Comparison of ENCODE assay signal across 11 mouse cellular contexts in genomic region chr1:156996084-156996880, GRCm38 (mm10). TPM values are rescaled to one million over a fixed set of nuclear protein-coding genes. Genes with fewer than 3 reads are reported as not detected.
A peak's percentile ranks its signal among the peaks of the same experiment; 100 is the strongest.
DNase-seq lines count a peak whose midpoint lies in the region; ATAC-seq and TF ChIP-seq lines count a peak whose summit lies in the region.
"Had no signal": no experiment of that assay in that cellular context is flagged by ENCODE, and none has a peak within 500 bp of the region (broad histone marks: within the 10 kb centered on the region; RNA-seq: fewer than 3 reads in every experiment).

No protein-coding gene starts in this region.

- no peak for DNase-seq in midbrain, embryonic 10.5 days (ENCODE audit: low spot score)
- peak; percentile 27 for DNase-seq in hindbrain, postnatal 0 days (ENCODE audit: low spot score)
- no peak for DNase-seq in yolk sac, embryonic 10.5 days (ENCODE audit: low spot score)
- DNase-seq in right cerebral cortex, postnatal 36 days (ENCODE audit: low spot score in 2 of 2), result no peak
- DNase-seq: gastrocnemius, postnatal 36 days; thymus, postnatal 14 days had no signal

- 88% methylated on average over 10 of the region's 10 CpGs for WGBS in midbrain, embryonic 10.5 days
- WGBS in midbrain, embryonic 16.5 days, result 88% methylated on average over 10 of the region's 10 CpGs
- 93% methylated on average over 10 of the region's 10 CpGs for WGBS in forebrain, embryonic 12.5 days
- 73% methylated on average over 10 of the region's 10 CpGs for WGBS in hindbrain, postnatal 0 days
- WGBS in neural tube, embryonic 14.5 days, result 70% methylated on average over 10 of the region's 10 CpGs

- no peak overlapping the region for H3K4me2 ChIP-seq in midbrain, embryonic 16.5 days (ENCODE audit: low read length)
- no peak overlapping the region for H3K4me2 ChIP-seq in forebrain, embryonic 12.5 days
- H3K4me2 ChIP-seq in hindbrain, postnatal 0 days (ENCODE audit: low read depth, low read length), result no peak overlapping the region
- no peak overlapping the region for H3K4me2 ChIP-seq in neural tube, embryonic 14.5 days (ENCODE audit: low read depth, low read length)
- H3K4me2 ChIP-seq: liver, embryonic 15.5 days had no signal

- TF ChIP-seq CTCF in hindbrain, postnatal 0 days (IDR thresholded peaks at IDR 0.05; ENCODE audit: low read depth), result no peak

- H3K4me3 ChIP-seq in midbrain, embryonic 10.5 days, result no peak overlapping the region
- H3K4me3 ChIP-seq in midbrain, embryonic 16.5 days (ENCODE audit: low read depth, low read length), result no peak overlapping the region
- H3K4me3 ChIP-seq in forebrain, embryonic 12.5 days (replicated peaks), result no peak overlapping the region
- no peak overlapping the region for H3K4me3 ChIP-seq in hindbrain, postnatal 0 days (ENCODE audit: low read length)
- no peak overlapping the region for H3K4me3 ChIP-seq in neural tube, embryonic 14.5 days (ENCODE audit: low read depth, low read length)
- H3K4me3 ChIP-seq: liver, embryonic 15.5 days had no signal

- no peaks in the 10 kb centered on the region for H3K9me3 ChIP-seq in midbrain, embryonic 10.5 days (replicated peaks)
- no peaks in the 10 kb centered on the region for H3K9me3 ChIP-seq in midbrain, embryonic 16.5 days (replicated peaks; ENCODE audit: control insufficient read depth, low read length, poor library complexity, severe bottlenecking)
- H3K9me3 ChIP-seq in forebrain, embryonic 12.5 days, result no peaks in the 10 kb centered on the region
- H3K9me3 ChIP-seq in hindbrain, postnatal 0 days (ENCODE audit: low read length), result no peaks in the 10 kb centered on the region
- no peaks in the 10 kb centered on the region for H3K9me3 ChIP-seq in neural tube, embryonic 14.5 days (ENCODE audit: control insufficient read depth, low read length)
- H3K9me3 ChIP-seq: liver, embryonic 15.5 days had no signal

- no peak overlapping the region for H3K9ac ChIP-seq in midbrain, embryonic 16.5 days (ENCODE audit: low read depth, low read length)
- H3K9ac ChIP-seq in forebrain, embryonic 12.5 days, result no peak overlapping the region
- H3K9ac ChIP-seq in hindbrain, postnatal 0 days (replicated peaks; ENCODE audit: low read length), result no peak overlapping the region
- no peak overlapping the region for H3K9ac ChIP-seq in neural tube, embryonic 14.5 days (replicated peaks; ENCODE audit: low read depth, low read length)
- H3K9ac ChIP-seq: liver, embryonic 15.5 days had no signal

- no peaks in the 10 kb centered on the region for H3K36me3 ChIP-seq in midbrain, embryonic 10.5 days
- H3K36me3 ChIP-seq in midbrain, embryonic 16.5 days (ENCODE audit: control insufficient read depth, insufficient read depth, low read length), result no peaks in the 10 kb centered on the region
- no peaks in the 10 kb centered on the region for H3K36me3 ChIP-seq in forebrain, embryonic 12.5 days (replicated peaks)
- H3K36me3 ChIP-seq in hindbrain, postnatal 0 days (ENCODE audit: insufficient read depth, low read length), result no peaks in the 10 kb centered on the region
- no peaks in the 10 kb centered on the region for H3K36me3 ChIP-seq in neural tube, embryonic 14.5 days (ENCODE audit: control insufficient read depth, insufficient read depth, low read length)
- H3K36me3 ChIP-seq: liver, embryonic 15.5 days had no signal

- peak overlapping the region; percentile 78 for H3K27ac ChIP-seq in midbrain, embryonic 10.5 days (replicated peaks)
- no peak overlapping the region for H3K27ac ChIP-seq in midbrain, embryonic 16.5 days (ENCODE audit: low read length)
- H3K27ac ChIP-seq in forebrain, embryonic 12.5 days, result peak overlapping the region; percentile 75; the same call in 1 of the 2 replicates
- peak overlapping the region; percentile 18 for H3K27ac ChIP-seq in hindbrain, postnatal 0 days
- H3K27ac ChIP-seq in neural tube, embryonic 14.5 days (ENCODE audit: low read depth, low read length), result 0 out of 2 replicates have a peak overlapping the region, but pooled peaks have one; percentile 8
- H3K27ac ChIP-seq: liver, embryonic 15.5 days had no signal

- no peak for ATAC-seq in midbrain, embryonic 16.5 days
- no peak for ATAC-seq in forebrain, embryonic 12.5 days (ENCODE audit: low FRiP score)
- no peak for ATAC-seq in hindbrain, postnatal 0 days
- no peak for ATAC-seq in neural tube, embryonic 14.5 days (ENCODE audit: low read depth)
- ATAC-seq in cerebellum, adult (ENCODE audit: insufficient number of reproducible peaks, low FRiP score, low TSS enrichment), result no peak

- H3K27me3 ChIP-seq in midbrain, embryonic 10.5 days (ENCODE audit: low read depth, poor library complexity, severe bottlenecking), result no peaks in the 10 kb centered on the region
- no peaks in the 10 kb centered on the region for H3K27me3 ChIP-seq in midbrain, embryonic 16.5 days (ENCODE audit: control insufficient read depth, insufficient read depth, low read depth, low read length)
- no peaks in the 10 kb centered on the region for H3K27me3 ChIP-seq in forebrain, embryonic 12.5 days
- H3K27me3 ChIP-seq in hindbrain, postnatal 0 days (ENCODE audit: insufficient read depth, low read length), result no peaks in the 10 kb centered on the region
- H3K27me3 ChIP-seq in neural tube, embryonic 14.5 days (ENCODE audit: control insufficient read depth, insufficient read depth, low read length), result no peaks in the 10 kb centered on the region
- H3K27me3 ChIP-seq: liver, embryonic 15.5 days had no signal

- peaks cover 73% of the 10 kb centered on the region for H3K4me1 ChIP-seq in midbrain, embryonic 10.5 days
- H3K4me1 ChIP-seq in midbrain, embryonic 16.5 days (ENCODE audit: control insufficient read depth, insufficient read depth, low read length), result peaks cover 7% of the 10 kb centered on the region
- H3K4me1 ChIP-seq in forebrain, embryonic 12.5 days, result peaks cover 45% of the 10 kb centered on the region
- 0 out of 2 replicates have a peak, but pooled peaks cover 10% of the 10 kb centered on the region for H3K4me1 ChIP-seq in hindbrain, postnatal 0 days (ENCODE audit: insufficient read depth, low read length)
- peaks cover 8% of the 10 kb centered on the region for H3K4me1 ChIP-seq in neural tube, embryonic 14.5 days (ENCODE audit: control insufficient read depth, insufficient read depth, low read length)

RNA-seq across cellular contexts. Expression of gene Ralgps2, which starts 56.9 kb away (rescaled TPM):
- 92.8 and 96.8 TPM in 2 replicates for polyA plus RNA-seq in midbrain, embryonic 10.5 days (2016; fragmentation: Nextera tagmentation; extraction: Ambion mirVana)
- 78.1 and 99.7 TPM in 2 replicates for polyA plus RNA-seq in midbrain, embryonic 16.5 days (2015; fragmentation: Nextera tagmentation; extraction: Ambion mirVana)
- polyA plus RNA-seq in forebrain, embryonic 12.5 days (2016; fragmentation: Nextera tagmentation; extraction: Ambion mirVana), result 109 and 111 TPM in 2 replicates
- total RNA-seq in hindbrain, postnatal 0 days (2014; rRNA removed), result 52.8 and 53.6 TPM in 2 replicates
- 70.1 and 75.5 TPM in 2 replicates for polyA plus RNA-seq in hindbrain, postnatal 0 days (2015; fragmentation: Nextera tagmentation; extraction: Ambion mirVana)
- polyA plus RNA-seq in neural tube, embryonic 14.5 days (2014; fragmentation: Nextera tagmentation; extraction: Ambion mirVana), result 91.6 and 99.5 TPM in 2 replicates
